Mouse (Mus musculus) C2C12 (cell line): ENCODE data around the gene Neurl2. TPM values are rescaled to one million over a fixed set of nuclear protein-coding genes. Genes with fewer than 3 reads are reported as not detected.
"Not testable (repeated sequence)": the region's sequence is repeated elsewhere in the genome, so short reads cannot be mapped to it uniquely, and the experiment has no call there.

Source experiments
- H3K27me3 ChIP-seq: one replicate; pipeline ENCODE4 v1.6.1; 2011; ENCODE audit not compliant: control insufficient read depth, insufficient read depth, insufficient read length
- H3K36me3 ChIP-seq: one replicate; pipeline ENCODE4 v1.6.1; 2011; ENCODE audit not compliant: control insufficient read depth, insufficient read depth
- H3K4me3 ChIP-seq: one replicate; pipeline ENCODE4 v1.5.1; 2011; ENCODE audit warnings: mild to moderate bottlenecking, control low read depth; ENCODE audit not compliant: poor library complexity, insufficient read depth, severe bottlenecking
- H3K79me2 ChIP-seq: one replicate; pipeline ENCODE4 v1.6.1; 2011; ENCODE audit not compliant: control insufficient read depth, insufficient read depth
- H3K79me3 ChIP-seq: one replicate; pipeline ENCODE4 v1.6.1; 2011; ENCODE audit warnings: low read depth, control low read depth
- H3ac ChIP-seq: one replicate; pipeline ENCODE3; 2011; ENCODE audit warnings: low read depth; ENCODE audit not compliant: control insufficient read depth, insufficient read length
- CEBPB ChIP-seq: IDR thresholded peaks from one replicate; pipeline ENCODE4 v1.6.1; 2011; ENCODE audit warnings: low read depth, mild to moderate bottlenecking, control low read depth, moderate library complexity
- CTCF ChIP-seq: IDR thresholded peaks from one replicate; pipeline ENCODE4 v1.5.1; 2011; ENCODE audit not compliant: control insufficient read depth, insufficient read depth, insufficient read length
- FOSL1 ChIP-seq: IDR thresholded peaks from one replicate; pipeline ENCODE4 v1.8.0; 2011; ENCODE audit warnings: mild to moderate bottlenecking, low read length; ENCODE audit not compliant: poor library complexity, insufficient read depth, severe bottlenecking
- MAX ChIP-seq: IDR thresholded peaks from one replicate; pipeline ENCODE4 v1.6.1; 2011; ENCODE audit warnings: mild to moderate bottlenecking, control low read depth
- MYOD1 ChIP-seq: IDR thresholded peaks from one replicate; pipeline ENCODE4 v1.6.1; 2011; ENCODE audit warnings: low read depth; ENCODE audit not compliant: control insufficient read depth, insufficient read length
- MYOG ChIP-seq: IDR thresholded peaks from one replicate; pipeline ENCODE4 v1.6.1; 2011; ENCODE audit not compliant: control insufficient read depth, insufficient read length; ENCODE audit errors: extremely low read depth
- USF1 ChIP-seq: IDR thresholded peaks from one replicate; pipeline ENCODE4 v1.6.1; 2011; ENCODE audit warnings: low read depth, mild to moderate bottlenecking, control low read depth, moderate library complexity
- polyA plus RNA-seq: library from polyadenylated mRNA; unstranded; fragments of >200 nt; fragmentation: generic; extraction: Trizol; gene quantifications from one replicate; pipeline ENCODE4 v1.2.1, GENCODE M21; 2012; ENCODE audit warnings: missing spikeins

Neurl2 gene
- polyA plus RNA-seq, 1 experiment = 11.3 TPM

- no peaks in the 10 kb centered on the region for H3K36me3 ChIP-seq
- no peaks in the 10 kb centered on the region for H3K79me2 ChIP-seq
- TF ChIP-seq FOSL1 = no peak
- no peak for TF ChIP-seq USF1
- no peak for TF ChIP-seq MYOG
- TF ChIP-seq MYOD1 = no peak
- TF ChIP-seq MAX = no peak
- TF ChIP-seq CTCF = no peak
- TF ChIP-seq CEBPB = no peak
- no peaks in the 10 kb centered on the region for H3K79me3 ChIP-seq
- H3ac ChIP-seq = peak overlapping the region; percentile 72
- H3K4me3 ChIP-seq = peak overlapping the region; percentile 11
- H3K27me3 ChIP-seq = no peaks in the 10 kb centered on the region
Observed at GRCm38 (mm10) chr2:164857842-164858553, 24.7 kb upstream of the Neurl2 start.

DNA sequence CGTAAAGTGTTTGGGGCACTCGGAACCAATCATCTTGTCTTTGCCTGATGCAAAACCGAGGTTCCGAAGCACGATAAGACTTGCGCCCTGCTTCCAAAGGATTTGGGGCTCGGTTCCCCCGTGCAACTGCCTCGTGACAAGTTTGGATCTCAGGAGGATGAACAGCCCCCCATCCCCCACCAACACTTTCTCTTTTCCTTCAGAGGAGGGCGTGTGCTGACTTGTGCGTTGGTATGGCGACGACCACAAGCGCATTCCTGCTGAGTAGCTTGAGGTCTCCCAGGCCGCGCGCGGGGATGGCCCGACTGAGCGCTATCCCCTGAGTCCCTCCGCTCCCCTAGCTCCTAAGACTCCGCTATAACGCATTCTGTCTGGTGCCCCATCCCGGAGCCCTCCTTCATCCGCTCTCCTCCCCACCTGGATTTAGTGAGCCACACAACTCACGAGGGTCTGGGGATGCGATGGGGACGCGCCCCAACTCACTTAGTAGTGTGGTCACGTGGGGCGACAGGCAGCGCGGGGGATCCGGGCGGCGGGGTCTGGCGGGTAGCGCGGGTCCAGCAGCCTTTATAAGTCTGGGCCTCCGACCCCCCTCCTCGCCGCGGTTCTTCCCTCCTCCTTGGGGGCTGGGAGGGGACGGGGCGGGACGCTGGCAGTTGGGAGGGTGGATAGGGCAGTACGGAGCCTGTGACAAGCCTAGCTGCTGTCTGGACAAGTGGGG lies 24.0 kb upstream of the Neurl2 start, which contains the start of gene Pltp:
Gene Pltp, minus strand, starts transcription at position 611 of the 721 bp plus-strand sequence.
- H3ac ChIP-seq = peak within 1 kb of the TSS; percentile 72
- no peaks in the 10 kb centered on the region for H3K79me3 ChIP-seq
- H3K4me3 ChIP-seq = peak within 1 kb of the TSS; percentile 48
- TF ChIP-seq FOSL1 = no peak
- no peak for TF ChIP-seq MYOG
- TF ChIP-seq CTCF = no peak
- TF ChIP-seq CEBPB = no peak
- TF ChIP-seq MAX = peak; percentile 64
- TF ChIP-seq MYOD1 = no peak
- peak; percentile 78 for TF ChIP-seq USF1
- H3K27me3 ChIP-seq = no peaks in the 10 kb centered on the region
- H3K79me2 ChIP-seq = no peaks in the 10 kb centered on the region
- H3K36me3 ChIP-seq = no peaks in the 10 kb centered on the region

DNA sequence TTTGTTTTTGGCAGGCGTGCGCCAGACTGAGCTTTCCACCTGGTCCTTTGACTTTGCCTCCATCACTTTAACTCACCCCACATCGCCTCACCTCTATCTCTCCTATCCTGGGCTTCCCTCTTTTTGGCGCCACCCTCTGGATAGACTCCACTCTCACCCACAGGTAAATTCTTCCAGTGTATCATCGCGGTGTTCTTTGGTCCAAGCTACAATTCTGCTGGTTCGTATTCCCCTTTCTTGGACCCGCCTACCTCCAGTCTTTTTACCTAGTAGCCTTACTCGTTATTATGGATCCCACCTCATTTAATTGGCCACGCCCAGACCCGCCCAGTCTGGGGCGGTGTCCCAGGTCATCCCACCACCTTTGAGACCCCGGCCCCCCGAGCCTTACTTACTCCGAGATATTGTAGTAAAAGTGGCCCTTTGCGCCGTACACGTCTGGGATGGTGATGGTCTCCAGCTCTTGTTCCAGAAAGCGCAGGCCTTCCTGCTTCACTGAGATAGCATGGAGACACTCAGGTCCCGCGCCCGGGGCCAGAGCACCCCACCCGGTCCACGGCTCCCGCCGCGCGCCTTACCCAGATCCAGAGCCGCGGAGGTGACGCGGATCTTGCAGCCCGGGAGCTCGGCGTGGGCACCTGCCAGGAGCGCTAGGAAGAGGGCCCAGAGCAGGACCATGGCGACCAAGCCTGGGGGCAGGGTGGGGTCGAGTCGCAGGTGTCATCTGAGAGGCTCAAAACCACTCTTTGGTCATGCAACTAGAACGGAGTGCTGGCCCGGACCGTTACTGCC lies 23.2 kb upstream of the Neurl2 start:
- no peak for TF ChIP-seq FOSL1
- no peak for TF ChIP-seq USF1
- TF ChIP-seq CTCF = no peak
- no peak for TF ChIP-seq MYOD1
- TF ChIP-seq CEBPB = no peak
- peak overlapping the region; percentile 59 for H3ac ChIP-seq
- peak overlapping the region; percentile 48 for H3K4me3 ChIP-seq
- H3K79me2 ChIP-seq = no peaks in the 10 kb centered on the region
- H3K79me3 ChIP-seq = no peaks in the 10 kb centered on the region
- H3K27me3 ChIP-seq = no peaks in the 10 kb centered on the region
- no peaks in the 10 kb centered on the region for H3K36me3 ChIP-seq

- H3K36me3 ChIP-seq, H3K79me3 ChIP-seq, H3K79me2 ChIP-seq, H3K4me3 ChIP-seq, H3K27me3 ChIP-seq, H3ac ChIP-seq: not testable (repeated sequence)
Observed at GRCm38 (mm10) chr2:164855572-164855971, 22.3 kb upstream of the Neurl2 start.

- no peaks in the 10 kb centered on the region for H3K36me3 ChIP-seq
- no peaks in the 10 kb centered on the region for H3K79me3 ChIP-seq
Observed at GRCm38 (mm10) chr2:164850061-164850460, 16.8 kb upstream of the Neurl2 start.

More at GRCm38 (mm10) chr2:164850061-164850460, 16.8 kb upstream of the Neurl2 start:
- H3K79me2 ChIP-seq = no peaks in the 10 kb centered on the region
- H3ac ChIP-seq = no peak overlapping the region
- no peaks in the 10 kb centered on the region for H3K27me3 ChIP-seq
- H3K4me3 ChIP-seq = no peak overlapping the region
- no peak for TF ChIP-seq CTCF
